Mouse (Mus musculus) testis, adult 2 months (tissue): ENCODE measurements around the gene Alkbh1. TPM values are rescaled to one million over a fixed set of nuclear protein-coding genes. Genes with fewer than 3 reads are reported as not detected.
A peak's percentile ranks its signal among the peaks of the same experiment; 100 is the strongest.

ENCODE experiments used
- H3K27ac ChIP-seq: fragments of 200-500 bp; 2 replicates; pipeline ENCODE4 v1.5.1; 2012; ENCODE audit warnings: low read depth, low read length; ENCODE audit not compliant: control insufficient read depth, insufficient read depth
- H3K27me3 ChIP-seq: fragments of 200-500 bp; 2 replicates; pipeline ENCODE4 v1.6.1; 2012; ENCODE audit warnings: mild to moderate bottlenecking, low read length, moderate library complexity; ENCODE audit not compliant: control insufficient read depth, insufficient read depth
- H3K36me3 ChIP-seq: fragments of 200-500 bp; 2 replicates; pipeline ENCODE4 v1.6.1; 2012; ENCODE audit warnings: mild to moderate bottlenecking, low read length; ENCODE audit not compliant: control insufficient read depth, insufficient read depth
- H3K4me1 ChIP-seq: fragments of 200-500 bp; 2 replicates; pipeline ENCODE4 v1.6.1; 2012; ENCODE audit warnings: low read length; ENCODE audit not compliant: control insufficient read depth, insufficient read depth
- H3K4me3 ChIP-seq: fragments of 200-500 bp; 2 replicates; pipeline ENCODE4 v1.5.1; 2012; ENCODE audit warnings: low read depth, mild to moderate bottlenecking, low read length, moderate library complexity, mixed read lengths; ENCODE audit not compliant: control insufficient read depth
- CTCF ChIP-seq: fragments of 200-500 bp; IDR thresholded peaks from 2 replicates; pipeline ENCODE4 v1.5.1; 2012; ENCODE audit warnings: low read depth, mild to moderate bottlenecking, inconsistent platforms, low read length, moderate library complexity; ENCODE audit not compliant: control insufficient read depth, insufficient read depth, insufficient replicate concordance
- POLR2A ChIP-seq: fragments of 200-500 bp; IDR thresholded peaks from 2 replicates; pipeline ENCODE4 v1.6.1; 2012; ENCODE audit warnings: low read depth, mild to moderate bottlenecking, inconsistent platforms, low read length, moderate library complexity; ENCODE audit not compliant: control insufficient read depth
- polyA plus RNA-seq: library from polyadenylated mRNA; depleted of rRNA; stranded (reverse); fragments of >200 nt; gene quantifications from 2 replicates; pipeline ENCODE4 v1.2.3, GENCODE M21; 2012

The Alkbh1 gene
- polyA plus RNA-seq, 1 experiment, result 12.8 TPM

DNA sequence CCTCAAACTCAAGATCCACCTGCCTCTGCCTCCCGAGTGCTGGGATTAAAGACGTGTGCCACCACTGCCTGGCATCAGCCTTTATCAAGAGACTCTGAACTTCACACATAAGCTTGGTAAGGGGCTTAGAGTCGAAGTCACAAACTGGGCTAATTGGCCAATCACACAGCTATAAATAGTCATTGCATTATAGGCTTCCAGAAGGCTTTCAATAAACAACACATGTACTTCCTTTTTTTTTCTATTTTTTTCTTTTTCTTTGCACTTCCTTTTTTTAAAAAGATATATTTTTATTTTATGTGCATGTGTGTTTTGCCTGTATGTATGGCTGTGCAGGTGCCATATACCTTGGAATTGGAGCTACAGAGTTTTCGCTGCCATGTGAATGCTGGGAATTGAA is 28.5 kb downstream of the Alkbh1 start:
- TF ChIP-seq POLR2A (no peak), CTCF (no peak)
- H3K36me3 ChIP-seq, result no peaks in the 10 kb centered on the region
- no peaks in the 10 kb centered on the region for H3K4me1 ChIP-seq
- no peak overlapping the region for H3K4me3 ChIP-seq
- no peaks in the 10 kb centered on the region for H3K27me3 ChIP-seq
- H3K27ac ChIP-seq, result no peak overlapping the region

GRCm38 (mm10) chr12:87413179-87413790 is 30.5 kb downstream of the Alkbh1 start:
- H3K27me3 ChIP-seq, result no peaks in the 10 kb centered on the region
- no peaks in the 10 kb centered on the region for H3K4me1 ChIP-seq
- H3K36me3 ChIP-seq, result no peaks in the 10 kb centered on the region

GRCm38 (mm10) chr12:87410999-87411398 is 32.8 kb downstream of the Alkbh1 start:
- Histone ChIP-seq H3K27me3 (no peaks in the 10 kb centered on the region), H3K4me3 (no peak overlapping the region), H3K4me1 (peaks cover 4% of the 10 kb centered on the region), H3K36me3 (no peaks in the 10 kb centered on the region), H3K27ac (no peak overlapping the region)
- no peak for TF ChIP-seq POLR2A

More at GRCm38 (mm10) chr12:87413179-87413790, 30.5 kb downstream of the Alkbh1 start:
- Histone ChIP-seq H3K4me3 (no peak overlapping the region), H3K27ac (no peak overlapping the region)
- no peak for TF ChIP-seq POLR2A
- TF ChIP-seq CTCF, result peak; percentile 85

DNA sequence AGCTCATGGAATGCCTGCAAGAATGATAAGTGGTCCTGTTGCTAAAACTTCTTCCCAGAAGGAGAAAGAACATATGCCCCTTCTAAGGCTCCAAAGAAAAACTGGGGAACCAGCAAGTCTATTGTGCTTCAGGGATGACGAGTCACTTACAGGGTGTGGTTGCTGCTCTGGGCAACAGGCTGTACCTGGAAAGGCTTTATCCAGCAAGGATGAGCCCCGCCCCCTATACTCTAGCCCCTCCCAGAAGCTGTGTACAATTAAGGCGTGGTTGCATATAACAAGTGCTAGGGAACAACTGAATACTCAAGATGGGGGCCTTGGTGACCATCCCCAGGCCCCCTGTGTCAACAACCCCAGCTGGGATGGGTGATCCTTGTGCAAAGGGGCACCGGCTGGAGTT is 34.7 kb downstream of the Alkbh1 start:
- TF ChIP-seq CTCF (no peak), POLR2A (no peak)
- H3K4me1 ChIP-seq, result peaks cover 4% of the 10 kb centered on the region
- H3K4me3 ChIP-seq, result no peak overlapping the region
- no peaks in the 10 kb centered on the region for H3K27me3 ChIP-seq
- H3K36me3 ChIP-seq, result no peaks in the 10 kb centered on the region
- no peak overlapping the region for H3K27ac ChIP-seq

GRCm38 (mm10) chr12:87407869-87408605 is 35.8 kb downstream of the Alkbh1 start:
- peak overlapping the region; percentile 78 for H3K27ac ChIP-seq
- H3K4me1 ChIP-seq, result peaks cover 4% of the 10 kb centered on the region
- TF ChIP-seq CTCF, result no peak
- TF ChIP-seq POLR2A, result no peak
- no peaks in the 10 kb centered on the region for H3K27me3 ChIP-seq
- no peak overlapping the region for H3K4me3 ChIP-seq
- H3K36me3 ChIP-seq, result no peaks in the 10 kb centered on the region

GRCm38 (mm10) chr12:87405721-87406120 is 38.1 kb downstream of the Alkbh1 start:
- H3K4me3 ChIP-seq, result no peak overlapping the region
- H3K27me3 ChIP-seq, result no peaks in the 10 kb centered on the region
- TF ChIP-seq CTCF, result no peak
- no peak for TF ChIP-seq POLR2A
- no peaks in the 10 kb centered on the region for H3K36me3 ChIP-seq
- peaks cover 4% of the 10 kb centered on the region for H3K4me1 ChIP-seq
- no peak overlapping the region for H3K27ac ChIP-seq

GRCm38 (mm10) chr12:87405165-87405564 is 38.7 kb downstream of the Alkbh1 start:
- Histone ChIP-seq H3K27me3 (no peaks in the 10 kb centered on the region), H3K36me3 (no peaks in the 10 kb centered on the region), H3K27ac (no peak overlapping the region), H3K4me3 (no peak overlapping the region), H3K4me1 (peaks cover 4% of the 10 kb centered on the region)
- TF ChIP-seq CTCF, result no peak
- TF ChIP-seq POLR2A, result no peak
